Mouse (Mus musculus): ENCODE results near the gene Lztfl1. TPM values are rescaled to one million over a fixed set of nuclear protein-coding genes. Genes with fewer than 3 reads are reported as not detected.
"Not testable (repeated sequence)": the region's sequence is repeated elsewhere in the genome, so short reads cannot be mapped to it uniquely, and the experiment has no call there.

The Lztfl1 gene
- polyA plus RNA-seq, 1 experiment from 2014 or later = 66.9 TPM

DNA sequence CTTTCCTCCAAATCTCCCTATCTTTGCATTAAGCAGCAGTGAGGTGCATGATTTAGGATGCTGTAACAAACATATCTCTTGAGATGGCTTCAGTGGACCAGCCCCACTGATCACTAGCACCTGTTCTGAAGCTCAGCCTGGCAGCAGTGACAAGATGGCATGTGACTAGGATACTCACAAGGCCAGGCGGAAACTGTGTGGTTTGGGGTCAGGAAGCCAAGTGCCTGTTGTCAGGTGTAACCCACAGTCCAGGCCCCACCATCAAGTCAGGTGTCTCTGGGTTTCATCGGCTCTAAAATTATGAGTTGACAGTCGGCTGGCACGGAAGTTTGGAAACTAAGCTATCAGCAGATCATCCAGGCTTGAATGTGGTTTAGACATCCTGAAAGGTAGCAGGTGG lies 36.8 kb upstream of the Lztfl1 start:
- H3K36me3 ChIP-seq (ENCODE audit: control insufficient read depth, insufficient read depth, low read length) = no peaks in the 10 kb centered on the region

DNA sequence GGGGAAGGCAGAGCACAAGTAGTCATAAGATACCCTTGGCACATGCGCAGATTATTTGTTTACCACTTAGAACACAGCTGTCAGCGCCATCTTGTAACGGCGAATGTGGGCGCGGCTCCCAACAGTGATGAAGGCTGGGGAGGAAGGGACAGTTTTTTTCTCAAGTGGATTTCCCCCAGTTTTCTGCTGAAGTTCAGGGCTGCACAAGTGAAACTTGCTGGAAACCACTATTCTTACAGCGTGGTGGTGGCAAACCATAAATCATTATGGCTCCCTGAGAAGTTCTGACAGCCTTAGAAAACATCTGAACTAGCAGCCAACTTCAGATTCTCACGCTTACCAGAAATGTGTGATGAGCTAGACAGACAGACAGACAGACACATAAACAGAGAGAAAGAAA lies 32.2 kb upstream of the Lztfl1 start:
- not testable (repeated sequence) for H3K4me1 ChIP-seq (ENCODE audit: control insufficient read depth, insufficient read depth, low read length); H3K9me3 ChIP-seq (ENCODE audit: control insufficient read depth, low read length); H3K4me2 ChIP-seq (replicated peaks; ENCODE audit: low read depth, low read length); H3K36me3 ChIP-seq (ENCODE audit: control insufficient read depth, insufficient read depth, low read length); H3K4me3 ChIP-seq (ENCODE audit: low read length); H3K27ac ChIP-seq (ENCODE audit: low read depth, low read length); ATAC-seq (ENCODE audit: low FRiP score, low TSS enrichment); H3K9ac ChIP-seq (ENCODE audit: low read depth, low read length); H3K27me3 ChIP-seq (ENCODE audit: control insufficient read depth, insufficient read depth, low read length)
- 90% methylated on average over 7 of the region's 8 CpGs for WGBS

More for the DNA sequence above, 36.8 kb upstream of the Lztfl1 start:
- Histone ChIP-seq H3K4me3 (ENCODE audit: low read length) (no peak overlapping the region), H3K4me2 (replicated peaks; ENCODE audit: low read depth, low read length) (no peak overlapping the region), H3K9me3 (ENCODE audit: control insufficient read depth, low read length) (no peaks in the 10 kb centered on the region), H3K27me3 (ENCODE audit: control insufficient read depth, insufficient read depth, low read length) (no peaks in the 10 kb centered on the region), H3K4me1 (ENCODE audit: control insufficient read depth, insufficient read depth, low read length) (no peaks in the 10 kb centered on the region), H3K27ac (ENCODE audit: low read depth, low read length) (no peak overlapping the region), H3K9ac (ENCODE audit: low read depth, low read length) (no peak overlapping the region)
- WGBS = 82% methylated on average over 4 of the region's 4 CpGs
- ATAC-seq (ENCODE audit: low FRiP score, low TSS enrichment) = no peak

GRCm38 (mm10) chr9:123740799-123741198 lies 23.3 kb upstream of the Lztfl1 start:
- Histone ChIP-seq H3K9me3 (ENCODE audit: control insufficient read depth, low read length) (no peaks in the 10 kb centered on the region), H3K27me3 (ENCODE audit: control insufficient read depth, insufficient read depth, low read length) (no peaks in the 10 kb centered on the region), H3K4me2 (replicated peaks; ENCODE audit: low read depth, low read length) (no peak overlapping the region), H3K9ac (ENCODE audit: low read depth, low read length) (no peak overlapping the region), H3K4me1 (ENCODE audit: control insufficient read depth, insufficient read depth, low read length) (no peaks in the 10 kb centered on the region), H3K36me3 (ENCODE audit: control insufficient read depth, insufficient read depth, low read length) (no peaks in the 10 kb centered on the region), H3K27ac (ENCODE audit: low read depth, low read length) (no peak overlapping the region), H3K4me3 (ENCODE audit: low read length) (no peak overlapping the region)
- ATAC-seq (ENCODE audit: low FRiP score, low TSS enrichment) = no peak
- 88% methylated on average over 4 of the region's 4 CpGs for WGBS

GRCm38 (mm10) chr9:123734133-123734532 lies 16.6 kb upstream of the Lztfl1 start:
- 72% methylated on average over 3 of the region's 3 CpGs for WGBS
- H3K27ac ChIP-seq (ENCODE audit: low read depth, low read length) = no peak overlapping the region
- H3K9me3 ChIP-seq (ENCODE audit: control insufficient read depth, low read length) = no peaks in the 10 kb centered on the region
- no peaks in the 10 kb centered on the region for H3K36me3 ChIP-seq (ENCODE audit: control insufficient read depth, insufficient read depth, low read length)
- no peak overlapping the region for H3K4me2 ChIP-seq (replicated peaks; ENCODE audit: low read depth, low read length)
- ATAC-seq (ENCODE audit: low FRiP score, low TSS enrichment) = no peak
- no peak overlapping the region for H3K9ac ChIP-seq (ENCODE audit: low read depth, low read length)
- H3K27me3 ChIP-seq (ENCODE audit: control insufficient read depth, insufficient read depth, low read length) = no peaks in the 10 kb centered on the region
- no peak overlapping the region for H3K4me3 ChIP-seq (ENCODE audit: low read length)
- H3K4me1 ChIP-seq (ENCODE audit: control insufficient read depth, insufficient read depth, low read length) = no peaks in the 10 kb centered on the region

- H3K36me3 ChIP-seq (ENCODE audit: control insufficient read depth, insufficient read depth, low read length) = no peaks in the 10 kb centered on the region
- H3K9ac ChIP-seq (ENCODE audit: low read depth, low read length) = no peak overlapping the region
- no peaks in the 10 kb centered on the region for H3K9me3 ChIP-seq (ENCODE audit: control insufficient read depth, low read length)
- no peaks in the 10 kb centered on the region for H3K27me3 ChIP-seq (ENCODE audit: control insufficient read depth, insufficient read depth, low read length)
- no peak overlapping the region for H3K4me2 ChIP-seq (replicated peaks; ENCODE audit: low read depth, low read length)
- no peak overlapping the region for H3K27ac ChIP-seq (ENCODE audit: low read depth, low read length)
- WGBS = 86% methylated on average over 3 of the region's 3 CpGs
- ATAC-seq (ENCODE audit: low FRiP score, low TSS enrichment) = no peak
- H3K4me3 ChIP-seq (ENCODE audit: low read length) = no peak overlapping the region
- H3K4me1 ChIP-seq (ENCODE audit: control insufficient read depth, insufficient read depth, low read length) = no peaks in the 10 kb centered on the region
Observed at GRCm38 (mm10) chr9:123731271-123731670, 13.8 kb upstream of the Lztfl1 start.

DNA sequence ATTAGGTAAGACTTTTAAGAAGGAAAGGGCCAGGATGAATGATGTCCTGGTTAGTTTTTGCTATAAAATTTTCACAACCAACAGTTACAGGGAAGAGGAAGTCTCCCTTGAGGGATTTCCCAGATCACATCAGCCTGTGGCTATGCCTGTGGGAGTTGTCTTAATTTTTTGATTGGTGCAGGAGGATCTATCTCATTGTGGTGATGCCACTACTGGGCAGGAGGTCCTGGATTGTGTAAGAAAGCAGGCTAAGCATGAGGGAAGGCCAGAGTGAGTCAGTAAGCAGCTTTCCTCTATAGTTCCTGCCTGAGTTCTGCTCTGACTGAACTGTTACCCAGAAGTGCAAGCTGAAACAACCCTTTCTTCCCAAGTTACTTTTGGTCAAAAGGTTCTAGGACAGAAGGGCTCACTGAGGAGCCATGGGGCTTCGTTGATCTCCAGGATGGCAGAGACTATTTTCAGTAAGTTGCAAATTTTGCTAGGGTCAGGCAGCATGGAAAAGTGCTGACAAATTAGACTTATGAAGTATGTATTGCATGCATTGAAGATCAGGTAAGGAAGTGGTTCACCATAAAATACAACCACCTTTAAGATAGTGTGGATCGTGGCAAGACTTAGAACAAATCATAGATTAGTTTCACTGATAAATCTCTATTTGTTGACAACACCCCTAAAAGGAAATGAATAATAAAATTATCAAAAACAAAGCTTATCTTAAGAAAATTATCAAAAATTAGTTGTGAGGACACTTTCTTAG lies 5.4 kb upstream of the Lztfl1 start:
- Histone ChIP-seq H3K9ac (ENCODE audit: low read depth, low read length) (no peak overlapping the region), H3K36me3 (ENCODE audit: control insufficient read depth, insufficient read depth, low read length) (no peaks in the 10 kb centered on the region), H3K4me3 (ENCODE audit: low read length) (no peak overlapping the region), H3K4me2 (replicated peaks; ENCODE audit: low read depth, low read length) (no peak overlapping the region), H3K27ac (ENCODE audit: low read depth, low read length) (no peak overlapping the region), H3K9me3 (ENCODE audit: control insufficient read depth, low read length) (no peaks in the 10 kb centered on the region), H3K4me1 (ENCODE audit: control insufficient read depth, insufficient read depth, low read length) (no peaks in the 10 kb centered on the region), H3K27me3 (ENCODE audit: control insufficient read depth, insufficient read depth, low read length) (no peaks in the 10 kb centered on the region)
- 76% methylated on average over 2 of the region's 2 CpGs for WGBS
- no peak for ATAC-seq (ENCODE audit: low FRiP score, low TSS enrichment)

DNA sequence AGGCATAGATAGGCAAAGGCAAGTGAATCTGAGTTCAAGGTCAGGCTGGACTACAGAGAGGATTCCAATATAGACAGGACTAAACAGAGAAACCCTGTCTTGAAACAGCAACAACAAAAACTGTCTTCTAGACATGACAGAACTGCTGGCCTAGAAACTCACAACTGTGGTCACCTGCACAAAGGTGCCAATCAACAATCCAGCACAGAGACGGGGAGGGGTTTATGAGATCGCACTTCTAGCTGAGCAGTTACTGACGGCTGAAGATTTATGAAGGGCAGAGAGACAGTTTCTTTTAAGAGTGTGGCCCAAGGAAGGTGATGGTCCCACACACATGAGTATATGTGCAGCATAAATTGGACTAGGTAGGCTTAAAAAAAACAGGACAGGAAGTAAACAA lies 1.2 kb downstream of the Lztfl1 start:
- Histone ChIP-seq H3K27ac (ENCODE audit: low read depth, low read length) (no peak overlapping the region), H3K9ac (ENCODE audit: low read depth, low read length) (no peak overlapping the region; the same call in 1 of the 2 replicates), H3K4me3 (ENCODE audit: low read length) (peak overlapping the region; percentile 94; the same call in 1 of the 2 replicates), H3K4me2 (replicated peaks; ENCODE audit: low read depth, low read length) (peak overlapping the region; percentile 64; the same call in 1 of the 2 replicates), H3K4me1 (ENCODE audit: control insufficient read depth, insufficient read depth, low read length) (0 out of 2 replicates have a peak, but pooled peaks cover 3% of the 10 kb centered on the region), H3K36me3 (ENCODE audit: control insufficient read depth, insufficient read depth, low read length) (peaks cover 9% of the 10 kb centered on the region), H3K27me3 (ENCODE audit: control insufficient read depth, insufficient read depth, low read length) (no peaks in the 10 kb centered on the region), H3K9me3 (ENCODE audit: control insufficient read depth, low read length) (no peaks in the 10 kb centered on the region)
- ATAC-seq (ENCODE audit: low FRiP score, low TSS enrichment) = no peak
- 32% methylated on average over 3 of the region's 3 CpGs for WGBS

GRCm38 (mm10) chr9:123713111-123713510 lies 4.4 kb downstream of the Lztfl1 start:
- no peak for ATAC-seq (ENCODE audit: low FRiP score, low TSS enrichment)
- H3K36me3 ChIP-seq (ENCODE audit: control insufficient read depth, insufficient read depth, low read length) = peaks cover 28% of the 10 kb centered on the region
- H3K9me3 ChIP-seq (ENCODE audit: control insufficient read depth, low read length) = no peaks in the 10 kb centered on the region
- WGBS = 90% methylated on average over 2 of the region's 2 CpGs
- H3K27ac ChIP-seq (ENCODE audit: low read depth, low read length) = no peak overlapping the region
- no peak overlapping the region for H3K9ac ChIP-seq (ENCODE audit: low read depth, low read length)
- no peak overlapping the region for H3K4me2 ChIP-seq (replicated peaks; ENCODE audit: low read depth, low read length)
- H3K27me3 ChIP-seq (ENCODE audit: control insufficient read depth, insufficient read depth, low read length) = no peaks in the 10 kb centered on the region
- 0 out of 2 replicates have a peak, but pooled peaks cover 3% of the 10 kb centered on the region for H3K4me1 ChIP-seq (ENCODE audit: control insufficient read depth, insufficient read depth, low read length)
- H3K4me3 ChIP-seq (ENCODE audit: low read length) = no peak overlapping the region

GRCm38 (mm10) chr9:123709226-123709625 lies 8.3 kb downstream of the Lztfl1 start:
- no peaks in the 10 kb centered on the region for H3K9me3 ChIP-seq (ENCODE audit: control insufficient read depth, low read length)
- H3K4me2 ChIP-seq (replicated peaks; ENCODE audit: low read depth, low read length) = no peak overlapping the region
- H3K4me1 ChIP-seq (ENCODE audit: control insufficient read depth, insufficient read depth, low read length) = no peaks in the 10 kb centered on the region
- 59% methylated on average over 2 of the region's 2 CpGs for WGBS
- no peak overlapping the region for H3K27ac ChIP-seq (ENCODE audit: low read depth, low read length)
- H3K36me3 ChIP-seq (ENCODE audit: control insufficient read depth, insufficient read depth, low read length) = peaks cover 46% of the 10 kb centered on the region
- no peak for ATAC-seq (ENCODE audit: low FRiP score, low TSS enrichment)
- H3K9ac ChIP-seq (ENCODE audit: low read depth, low read length) = no peak overlapping the region
- H3K27me3 ChIP-seq (ENCODE audit: control insufficient read depth, insufficient read depth, low read length) = no peaks in the 10 kb centered on the region
- H3K4me3 ChIP-seq (ENCODE audit: low read length) = no peak overlapping the region

Data from kidney, embryonic 14.5 days (tissue).